Mouse (Mus musculus) ES-E14 (cell line): Measurements from ENCODE around the gene Zan.

Source experiments
- CHD2 ChIP-seq: IDR thresholded peaks from 2 replicates; pipeline ENCODE4 v1.6.1; 2014; ENCODE audit warnings: mild to moderate bottlenecking, low read depth, low read length, inconsistent platforms
- HCFC1 ChIP-seq: IDR thresholded peaks from 2 replicates; pipeline ENCODE4 v1.6.1; 2012; ENCODE audit warnings: low read length, inconsistent platforms, borderline replicate concordance; ENCODE audit not compliant: insufficient read depth
- MAFK ChIP-seq: IDR thresholded peaks from 2 replicates; pipeline ENCODE4 v1.6.1; 2014; ENCODE audit warnings: mild to moderate bottlenecking, low read depth, low read length, inconsistent platforms; ENCODE audit not compliant: insufficient read depth
- ZC3H11A ChIP-seq: IDR thresholded peaks from 2 replicates; pipeline ENCODE4 v1.6.1; 2012; ENCODE audit warnings: low read depth, mild to moderate bottlenecking, inconsistent platforms, low read length, borderline replicate concordance
- ZNF384 ChIP-seq: IDR thresholded peaks from 2 replicates; pipeline ENCODE4 v1.6.1; 2012; ENCODE audit warnings: low read depth, low read length, inconsistent platforms

DNA sequence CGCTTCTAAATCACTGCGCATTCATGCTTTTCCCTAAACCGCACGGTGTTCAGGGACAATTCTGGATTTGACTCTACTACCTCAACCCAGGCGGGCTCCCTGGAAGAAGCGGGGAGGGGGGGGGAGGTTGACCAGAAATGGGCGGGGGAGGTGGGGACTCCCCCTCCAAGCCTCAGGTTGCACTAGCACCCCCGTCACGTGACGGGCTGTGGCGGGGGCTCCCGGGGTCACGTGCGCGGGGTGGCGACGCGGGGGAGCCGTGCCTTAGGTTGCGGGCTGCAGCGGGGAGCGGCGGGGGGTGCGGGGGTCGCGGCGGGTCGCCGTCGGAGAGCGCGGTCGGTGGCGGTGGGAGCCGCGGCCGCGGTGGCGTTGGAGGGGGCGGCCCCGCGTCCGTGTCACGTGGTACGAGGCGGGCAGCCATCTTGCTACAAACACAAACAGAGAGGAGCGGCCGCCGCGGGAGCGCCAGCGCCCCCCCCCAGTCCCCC is 33.2 kb upstream of the Zan start:
- TF ChIP-seq HCFC1 = no peak
- no peak for TF ChIP-seq MAFK
- TF ChIP-seq ZNF384 = no peak
- TF ChIP-seq CHD2 = no peak
- TF ChIP-seq ZC3H11A = no peak
